Mouse (Mus musculus): ENCODE results near the gene Klrg2.

DNA sequence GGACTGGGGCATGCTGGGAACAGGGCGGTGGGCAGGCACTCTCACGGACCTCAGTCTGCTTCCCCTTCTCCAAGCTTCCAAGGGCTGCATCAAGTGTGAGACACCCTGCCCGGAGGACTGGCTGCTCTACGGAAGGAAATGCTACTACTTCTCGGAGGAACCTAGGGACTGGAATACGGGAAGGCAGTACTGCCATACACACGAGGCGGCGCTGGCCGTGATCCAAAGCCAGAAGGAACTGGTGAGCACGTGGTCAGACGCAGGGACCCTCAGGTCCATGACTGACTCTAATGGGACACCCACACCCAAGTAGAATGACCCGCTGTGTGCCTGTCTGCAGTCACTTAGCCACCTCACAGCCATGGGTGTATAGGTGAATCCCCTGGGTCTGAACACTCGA lies 39.7 kb upstream of the Klrg2 start:
- TF ChIP-seq CTCF (IDR thresholded peaks at IDR 0.05; ENCODE audit: borderline replicate concordance, insufficient read depth, low read length), result no peak
- TF ChIP-seq POLR2A (IDR thresholded peaks at IDR 0.05; ENCODE audit: low read depth, low read length), result no peak
